Mouse (Mus musculus): ENCODE measurements around the gene Rab5b.
"Not testable (repeated sequence)": the region's sequence is repeated elsewhere in the genome, so short reads cannot be mapped to it uniquely, and the experiment has no call there.

Rab5b gene

GRCm38 (mm10) chr10:128642749-128643148, 53.3 kb downstream of the Rab5b start:
- no peak for DNase-seq (ENCODE audit: low read depth, low spot score)

- DNase-seq (ENCODE audit: low read depth, low spot score), result no peak
Observed at GRCm38 (mm10) chr10:128641871-128642270, 54.2 kb downstream of the Rab5b start.

GRCm38 (mm10) chr10:128640891-128641290, 55.2 kb downstream of the Rab5b start:
- no peak for DNase-seq (ENCODE audit: low read depth, low spot score)

- no peak for DNase-seq (ENCODE audit: low read depth, low spot score)
Observed at GRCm38 (mm10) chr10:128639999-128640398, 56.1 kb downstream of the Rab5b start.

GRCm38 (mm10) chr10:128637011-128637410, 59.1 kb downstream of the Rab5b start:
- no peak for DNase-seq (ENCODE audit: low read depth, low spot score)

GRCm38 (mm10) chr10:128636561-128636960, 59.5 kb downstream of the Rab5b start:
- no peak for DNase-seq (ENCODE audit: low read depth, low spot score)

GRCm38 (mm10) chr10:128635697-128636096, 60.4 kb downstream of the Rab5b start:
- DNase-seq (ENCODE audit: low read depth, low spot score), result no peak

- no peak for DNase-seq (ENCODE audit: low read depth, low spot score)
Observed at GRCm38 (mm10) chr10:128631571-128631970, 64.5 kb downstream of the Rab5b start.

- DNase-seq (ENCODE audit: low read depth, low spot score), result not testable (repeated sequence)
Observed at GRCm38 (mm10) chr10:128630306-128630705, 65.8 kb downstream of the Rab5b start.

- no peak for DNase-seq (ENCODE audit: low read depth, low spot score)
Observed at GRCm38 (mm10) chr10:128629746-128630145, 66.3 kb downstream of the Rab5b start.

- no peak for DNase-seq (ENCODE audit: low read depth, low spot score)
Observed at GRCm38 (mm10) chr10:128627398-128628317, 68.4 kb downstream of the Rab5b start.

Data from A20 (cell line).